Mouse (Mus musculus) midbrain, embryonic 14.5 days (tissue): ENCODE data around the gene Cdkn1a. TPM values are rescaled to one million over a fixed set of nuclear protein-coding genes. Genes with fewer than 3 reads are reported as not detected.

Experiments used
- ATAC-seq: fragments of 200-750 bp; cut with Nextera tagmentation; 2 replicates; pipeline ENCODE4 v1.8.0; 2017; ENCODE audit warnings: moderate number of reproducible peaks, moderate library complexity; ENCODE audit not compliant: low FRiP score, low TSS enrichment
- DNase-seq: peaks from one replicate; pipeline ENCODE4 v3.0.0-alpha.2; 2015
- H3K27ac ChIP-seq: fragments of 300-500 bp; sonication (generic); replicated peaks from 2 replicates; pipeline ENCODE4 v1.5.1; 2014; ENCODE audit warnings: mild to moderate bottlenecking, low read depth, low read length, moderate library complexity
- H3K27me3 ChIP-seq: fragments of 300-500 bp; sonication (generic); 2 replicates; pipeline ENCODE4 v1.6.1; 2014; ENCODE audit warnings: low read length, control low read depth, mixed read lengths; ENCODE audit not compliant: control insufficient read depth, insufficient read depth
- H3K36me3 ChIP-seq: fragments of 300-500 bp; sonication (generic); 2 replicates; pipeline ENCODE4 v1.6.1; 2014; ENCODE audit warnings: low read length, control low read depth; ENCODE audit not compliant: control insufficient read depth, insufficient read depth
- H3K4me1 ChIP-seq: fragments of 300-500 bp; sonication (generic); 2 replicates; pipeline ENCODE4 v1.6.1; 2014; ENCODE audit warnings: mild to moderate bottlenecking, antibody characterized with exemption, low read length, control low read depth; ENCODE audit not compliant: control insufficient read depth, insufficient read depth
- H3K4me2 ChIP-seq: fragments of 300-500 bp; sonication (generic); 2 replicates; pipeline ENCODE4 v1.6.1; 2014; ENCODE audit warnings: mild to moderate bottlenecking, low read length, moderate library complexity
- H3K4me3 ChIP-seq: fragments of 300-500 bp; sonication (generic); replicated peaks from 2 replicates; pipeline ENCODE4 v1.5.1; 2014; ENCODE audit warnings: low read depth, low read length
- H3K9ac ChIP-seq: fragments of 300-500 bp; sonication (generic); replicated peaks from 2 replicates; pipeline ENCODE4 v1.6.1; 2014; ENCODE audit warnings: mild to moderate bottlenecking, low read length, moderate library complexity
- H3K9me3 ChIP-seq: fragments of 300-500 bp; sonication (generic); 2 replicates; pipeline ENCODE4 v1.6.1; 2016; ENCODE audit warnings: low read length, control low read depth, mixed read lengths; ENCODE audit not compliant: control insufficient read depth
- WGBS: fragments of 180-500 bp; shearing (Covaris S2); extraction: QIAGEN DNeasy Blood & Tissue Kit; methylation state at CpG from one replicate; pipeline ENCODE4 v1.1.7; 2014; 5-methylcytosine and 5-hydroxymethylcytosine counted together
- polyA plus RNA-seq: library from polyadenylated mRNA; unstranded; fragments of >200 nt; fragmentation: Nextera tagmentation; extraction: Ambion mirVana; gene quantifications from 2 replicates; pipeline ENCODE4 v1.2.1, GENCODE M21; 2014

Gene Cdkn1a
- polyA plus RNA-seq, 1 experiment from 2014 or later = 80.8 TPM

DNA sequence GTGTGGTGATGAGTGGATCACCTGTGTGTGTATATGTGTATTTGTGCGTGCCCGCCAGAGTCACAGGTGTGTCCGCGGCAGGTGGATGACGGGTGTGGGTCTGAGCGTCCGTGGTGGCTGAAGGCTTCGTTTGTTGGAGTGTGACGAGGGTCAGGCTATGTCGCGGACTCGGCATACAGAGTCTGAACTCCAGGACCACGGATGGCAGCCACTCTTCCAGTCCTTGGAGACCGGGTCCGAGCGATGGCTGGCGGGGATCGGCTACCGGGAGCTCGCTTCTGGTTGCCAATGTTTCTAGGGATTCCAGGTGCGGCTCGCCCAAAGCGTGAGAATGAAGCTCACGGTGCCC, 3.2 kb downstream of the Cdkn1a start:
- Histone ChIP-seq H3K9me3 (no peaks in the 10 kb centered on the region), H3K36me3 (no peaks in the 10 kb centered on the region), H3K27ac (0 out of 2 replicates have a peak overlapping the region, but pooled peaks have one; percentile 13), H3K4me2 (peak overlapping the region; percentile 82), H3K4me1 (peaks cover 15% of the 10 kb centered on the region), H3K27me3 (peaks cover 19% of the 10 kb centered on the region; the same call in 1 of the 2 replicates), H3K4me3 (peak overlapping the region; percentile 48), H3K9ac (peak overlapping the region; percentile 66)
- under 1% methylated on average over 24 of the region's 24 CpGs for WGBS
- DNase-seq = no peak
- no peak for ATAC-seq

DNA sequence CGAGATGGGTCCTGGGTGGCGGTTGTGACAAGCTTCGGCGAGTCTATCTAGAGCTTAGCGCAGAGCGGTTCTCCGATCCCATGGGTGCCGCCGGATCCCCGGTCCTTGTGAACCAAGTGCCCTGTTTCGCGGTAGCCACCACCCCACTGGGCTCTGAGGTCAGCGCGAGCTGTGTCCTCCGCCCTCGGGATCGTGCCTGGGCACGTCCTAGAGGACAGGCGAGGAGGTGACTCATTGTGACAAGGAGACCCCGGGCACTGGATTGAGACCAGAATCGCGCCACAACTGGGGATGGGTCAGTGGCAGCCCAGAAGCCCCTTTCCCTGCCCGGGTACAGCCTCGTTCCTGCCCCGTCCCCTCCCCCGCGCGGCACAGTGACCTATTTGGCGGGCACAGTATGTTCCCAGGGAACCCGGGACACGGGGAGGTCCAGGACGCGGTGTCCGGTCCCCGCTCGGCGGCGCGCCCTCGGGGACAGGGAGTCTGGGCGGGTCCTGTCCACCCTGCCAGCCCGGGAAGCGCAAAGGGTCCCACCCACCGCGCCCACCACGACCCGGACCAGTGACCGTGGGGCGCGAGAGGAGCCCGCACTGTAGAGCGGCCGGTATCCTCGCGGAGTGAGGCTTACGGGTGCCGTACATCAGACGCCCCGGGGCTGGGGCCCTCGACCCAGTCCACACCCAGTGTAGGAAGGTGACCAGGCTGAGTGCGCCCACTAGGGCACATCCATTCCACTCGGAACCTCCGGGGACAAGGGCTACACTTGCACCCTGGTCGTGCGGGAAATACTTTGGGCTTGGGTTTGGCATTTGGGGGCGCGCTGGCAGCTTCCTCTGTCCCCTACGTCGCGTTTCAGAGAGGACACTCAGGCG, 3.8 kb downstream of the Cdkn1a start:
- DNase-seq (peak; percentile 50), ATAC-seq (peak; percentile 51; the same call in 1 of the 2 replicates)
- Histone ChIP-seq H3K27me3 (peaks cover 19% of the 10 kb centered on the region; the same call in 1 of the 2 replicates), H3K4me1 (peaks cover 15% of the 10 kb centered on the region), H3K4me2 (peak overlapping the region; percentile 82), H3K9ac (peak overlapping the region; percentile 66), H3K27ac (peak overlapping the region; percentile 47; the same call in 1 of the 2 replicates), H3K9me3 (no peaks in the 10 kb centered on the region), H3K4me3 (peak overlapping the region; percentile 48), H3K36me3 (no peaks in the 10 kb centered on the region)
- WGBS = 1% methylated on average over 71 of the region's 71 CpGs

DNA sequence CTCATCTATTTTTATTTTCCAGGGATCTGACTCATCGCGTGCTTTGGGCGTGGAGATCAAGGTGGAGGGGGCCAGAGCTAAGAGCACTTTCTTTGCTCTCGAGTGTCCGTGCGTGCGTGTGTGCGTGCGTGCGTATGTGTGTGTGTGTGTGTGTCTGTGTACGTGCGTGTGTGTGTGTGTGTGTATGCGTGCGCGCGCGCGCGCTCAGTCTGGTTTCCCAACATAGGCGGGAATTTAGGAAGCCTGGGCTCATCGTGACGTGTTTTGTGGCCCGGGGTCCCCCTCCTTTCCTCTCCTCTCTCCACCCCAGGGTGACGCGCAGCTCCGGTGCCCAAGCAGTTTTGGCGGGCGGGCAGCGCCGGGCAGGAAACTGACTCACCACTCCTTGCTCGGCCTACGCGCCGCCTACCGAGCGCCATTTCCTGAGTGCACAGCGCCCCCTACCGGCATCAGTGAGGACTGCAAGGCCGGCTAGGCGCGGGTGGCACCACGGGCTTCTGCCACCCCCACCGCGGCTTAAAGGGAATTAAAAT, 4.5 kb downstream of the Cdkn1a start:
- Histone ChIP-seq H3K4me2 (peak overlapping the region; percentile 82), H3K9me3 (no peaks in the 10 kb centered on the region), H3K27me3 (peaks cover 19% of the 10 kb centered on the region; the same call in 1 of the 2 replicates), H3K9ac (peak overlapping the region; percentile 66), H3K36me3 (0 out of 2 replicates have a peak, but pooled peaks cover 3% of the 10 kb centered on the region), H3K27ac (peak overlapping the region; percentile 47; the same call in 1 of the 2 replicates), H3K4me3 (peak overlapping the region; percentile 48), H3K4me1 (peaks cover 15% of the 10 kb centered on the region)
- DNase-seq = peak; percentile 94
- WGBS = under 1% methylated on average over 44 of the region's 44 CpGs
- ATAC-seq = peak; percentile 79

DNA sequence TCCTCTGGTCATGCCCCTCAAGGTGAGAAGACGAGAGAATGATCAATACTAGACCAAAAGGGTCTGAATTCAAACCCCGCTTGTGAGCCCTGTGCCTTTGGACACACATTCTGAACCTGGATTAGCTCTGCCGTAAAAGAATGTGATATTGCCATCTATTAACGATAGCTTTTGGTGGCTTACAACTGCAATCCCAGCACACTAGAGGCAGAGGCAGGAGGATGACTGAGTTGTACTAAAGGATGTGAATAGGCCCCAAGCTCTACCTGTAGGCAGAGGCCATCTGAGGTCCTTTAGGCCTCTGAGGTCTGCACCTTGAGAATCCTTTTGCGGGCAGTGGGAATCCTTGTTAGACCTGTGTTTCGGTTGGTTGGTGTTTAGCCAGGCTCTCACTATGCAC, 5.5 kb downstream of the Cdkn1a start:
- H3K4me2 ChIP-seq = no peak overlapping the region
- H3K9ac ChIP-seq = no peak overlapping the region
- 92% methylated on average over 6 of the region's 6 CpGs for WGBS
- H3K36me3 ChIP-seq = 0 out of 2 replicates have a peak, but pooled peaks cover 3% of the 10 kb centered on the region
- no peak for DNase-seq
- H3K9me3 ChIP-seq = no peaks in the 10 kb centered on the region
- H3K4me3 ChIP-seq = no peak overlapping the region
- no peak overlapping the region for H3K27ac ChIP-seq
- no peak for ATAC-seq
- peaks cover 19% of the 10 kb centered on the region; the same call in 1 of the 2 replicates for H3K27me3 ChIP-seq
- peaks cover 15% of the 10 kb centered on the region for H3K4me1 ChIP-seq

DNA sequence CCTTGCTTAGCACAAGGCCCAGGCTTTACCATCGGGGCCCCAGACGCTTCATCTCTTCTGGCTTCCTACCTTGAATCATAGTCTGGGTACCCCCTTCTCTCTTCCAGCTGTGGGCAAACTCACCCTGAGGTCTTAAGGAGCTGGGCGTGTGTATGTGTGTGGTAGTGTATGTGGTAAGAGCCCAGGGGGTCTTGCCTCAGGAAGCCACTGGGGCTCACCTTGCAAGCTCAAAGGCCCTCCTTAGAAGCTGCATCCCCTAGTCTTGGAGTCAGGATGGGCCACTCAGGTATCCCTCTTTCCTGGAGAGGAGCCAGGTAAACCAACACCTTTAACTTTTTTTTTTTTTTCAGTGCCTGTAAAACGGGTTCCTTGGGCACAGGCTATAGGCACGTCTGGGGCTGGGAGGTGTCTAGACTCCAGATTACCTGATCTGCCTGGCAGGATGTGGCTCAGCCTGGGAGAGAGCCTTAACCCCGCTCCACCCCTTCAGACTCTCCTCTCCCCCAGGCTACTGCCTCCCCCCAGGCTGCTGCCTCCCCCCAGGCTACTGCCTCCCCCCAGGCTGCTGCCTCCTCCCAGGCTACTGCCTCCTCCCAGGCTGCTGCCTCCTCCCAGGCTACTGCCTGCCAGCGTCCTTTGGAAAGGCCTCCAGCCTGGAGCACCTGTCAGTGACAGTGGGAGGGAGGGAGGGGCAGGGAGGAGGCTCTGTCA, 6.2 kb downstream of the Cdkn1a start:
- peaks cover 15% of the 10 kb centered on the region for H3K4me1 ChIP-seq
- no peak overlapping the region for H3K4me3 ChIP-seq
- no peak for DNase-seq
- H3K27ac ChIP-seq = no peak overlapping the region
- ATAC-seq = no peak
- no peak overlapping the region for H3K4me2 ChIP-seq
- 0 out of 2 replicates have a peak, but pooled peaks cover 3% of the 10 kb centered on the region for H3K36me3 ChIP-seq
- H3K27me3 ChIP-seq = peaks cover 15% of the 10 kb centered on the region; the same call in 1 of the 2 replicates
- H3K9ac ChIP-seq = no peak overlapping the region
- H3K9me3 ChIP-seq = no peaks in the 10 kb centered on the region
- 54% methylated on average over 7 of the region's 7 CpGs for WGBS

DNA sequence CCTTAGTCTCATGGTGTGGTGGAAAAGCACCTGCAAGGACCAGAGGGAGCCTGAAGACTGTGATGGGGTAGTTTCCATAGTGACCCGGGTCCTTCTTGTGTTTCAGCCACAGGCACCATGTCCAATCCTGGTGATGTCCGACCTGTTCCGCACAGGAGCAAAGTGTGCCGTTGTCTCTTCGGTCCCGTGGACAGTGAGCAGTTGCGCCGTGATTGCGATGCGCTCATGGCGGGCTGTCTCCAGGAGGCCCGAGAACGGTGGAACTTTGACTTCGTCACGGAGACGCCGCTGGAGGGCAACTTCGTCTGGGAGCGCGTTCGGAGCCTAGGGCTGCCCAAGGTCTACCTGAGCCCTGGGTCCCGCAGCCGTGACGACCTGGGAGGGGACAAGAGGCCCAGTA, 7.5 kb downstream of the Cdkn1a start:
- WGBS = 92% methylated on average over 24 of the region's 24 CpGs

DNA sequence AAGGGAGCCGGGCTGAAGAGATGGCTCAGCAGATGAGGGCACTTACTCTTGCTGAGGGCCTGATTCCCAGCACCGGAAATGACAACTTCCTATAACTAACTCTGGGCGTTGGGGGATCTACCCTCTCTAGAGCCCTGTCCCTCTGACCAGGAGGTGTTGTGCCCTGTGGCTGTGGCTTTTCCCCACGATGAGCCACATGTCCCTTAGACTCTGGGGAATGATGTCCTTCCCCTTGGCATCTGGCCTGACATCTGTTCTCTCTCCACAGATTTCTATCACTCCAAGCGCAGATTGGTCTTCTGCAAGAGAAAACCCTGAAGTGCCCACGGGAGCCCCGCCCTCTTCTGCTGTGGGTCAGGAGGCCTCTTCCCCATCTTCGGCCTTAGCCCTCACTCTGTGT, 8.3 kb downstream of the Cdkn1a start:
- Histone ChIP-seq H3K9me3 (no peaks in the 10 kb centered on the region), H3K27ac (no peak overlapping the region), H3K27me3 (peaks cover 7% of the 10 kb centered on the region; the same call in 1 of the 2 replicates), H3K9ac (no peak overlapping the region), H3K4me2 (no peak overlapping the region), H3K4me3 (no peak overlapping the region), H3K4me1 (peaks cover 9% of the 10 kb centered on the region), H3K36me3 (0 out of 2 replicates have a peak, but pooled peaks cover 3% of the 10 kb centered on the region)
- DNase-seq (no peak), ATAC-seq (no peak)
- WGBS = 81% methylated on average over 8 of the region's 8 CpGs

More for the DNA sequence above, 7.5 kb downstream of the Cdkn1a start:
- Histone ChIP-seq H3K9ac (no peak overlapping the region), H3K4me1 (peaks cover 12% of the 10 kb centered on the region), H3K36me3 (0 out of 2 replicates have a peak, but pooled peaks cover 3% of the 10 kb centered on the region), H3K4me3 (no peak overlapping the region), H3K4me2 (no peak overlapping the region), H3K27me3 (peaks cover 7% of the 10 kb centered on the region; the same call in 1 of the 2 replicates), H3K27ac (no peak overlapping the region), H3K9me3 (no peaks in the 10 kb centered on the region)
- DNase-seq = no peak
- ATAC-seq = no peak

DNA sequence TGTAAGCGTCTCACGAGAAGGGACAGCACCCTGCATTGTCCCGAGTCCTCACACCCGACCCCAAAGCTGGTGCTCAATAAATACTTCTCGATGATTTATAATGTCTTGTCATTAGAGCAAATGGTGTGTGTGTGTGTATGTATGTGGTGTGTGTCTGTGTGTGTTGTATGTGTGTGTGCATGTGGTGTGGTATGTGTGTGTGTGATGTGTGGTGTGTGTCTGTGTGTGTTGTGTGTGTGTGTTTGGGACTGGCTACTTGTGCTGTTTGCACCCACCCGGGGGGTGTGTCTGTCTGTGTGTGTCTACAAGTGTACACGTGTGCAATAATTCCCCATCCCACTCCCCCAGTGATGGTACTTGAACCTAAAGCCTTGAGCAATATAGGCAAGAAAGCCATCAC, 9.9 kb downstream of the Cdkn1a start:
- Histone ChIP-seq H3K27me3 (no peaks in the 10 kb centered on the region), H3K4me1 (no peaks in the 10 kb centered on the region), H3K4me3 (no peak overlapping the region), H3K9ac (no peak overlapping the region), H3K36me3 (0 out of 2 replicates have a peak, but pooled peaks cover 3% of the 10 kb centered on the region), H3K4me2 (no peak overlapping the region), H3K27ac (no peak overlapping the region), H3K9me3 (no peaks in the 10 kb centered on the region)
- DNase-seq (no peak), ATAC-seq (no peak)
- 93% methylated on average over 7 of the region's 7 CpGs for WGBS
